Comparison of ENCODE assay signal across 22 mouse cellular contexts in genomic region chr11:83580699-83581232, GRCm38 (mm10). TPM values are rescaled to one million over a fixed set of nuclear protein-coding genes. Genes with fewer than 3 reads are reported as not detected.
"Had no signal": no experiment of that assay in that cellular context is flagged by ENCODE, and none has a peak within 500 bp of the region (broad histone marks: within the 10 kb centered on the region; RNA-seq: fewer than 3 reads in every experiment).

No protein-coding gene starts in this region.

- H3K4me3 ChIP-seq: kidney, embryonic 15.5 days; layer of hippocampus, adult 2 months; limb, embryonic 12.5 days; midbrain, embryonic 10.5 days had no signal

- DNase-seq: kidney, adult 18-20 months; kidney, postnatal 36 days; liver; lung, adult 2 months; lung, postnatal 4 days; midbrain, embryonic 14.5 days; right cerebral cortex, adult 18-20 months; right cerebral cortex, postnatal 25 days; thymus, postnatal 36 days had no signal

- H3K4me2 ChIP-seq: kidney, embryonic 15.5 days; limb, embryonic 12.5 days had no signal

- H3K36me3 ChIP-seq: kidney, embryonic 15.5 days; limb, embryonic 12.5 days; midbrain, embryonic 10.5 days had no signal

- H3K27me3 ChIP-seq: kidney, embryonic 15.5 days; limb, embryonic 12.5 days had no signal

RNA-seq across cellular contexts. Expression of gene Ccl5, which starts 50.4 kb away (rescaled TPM):
- total RNA-seq: layer of hippocampus, adult 2 months; layer of hippocampus, postnatal 10 days; left cerebral cortex, postnatal 36 days had no signal
- polyA plus RNA-seq: kidney, embryonic 15.5 days; limb, embryonic 12.5 days; midbrain, embryonic 10.5 days; neural tube, embryonic 14.5 days had no signal

RNA-seq across cellular contexts. Expression of gene Heatr9, which starts 58.8 kb away (rescaled TPM):
- total RNA-seq: layer of hippocampus, adult 2 months; layer of hippocampus, postnatal 10 days; left cerebral cortex, postnatal 36 days; megakaryocyte, adult 5-6 weeks had no signal
- polyA plus RNA-seq: kidney, embryonic 15.5 days; limb, embryonic 12.5 days; liver, embryonic 14.5 days; lung, postnatal 0 days; midbrain, embryonic 10.5 days; midbrain, embryonic 14.5 days; neural tube, embryonic 14.5 days; small intestine, adult 2 months; stomach, embryonic 16.5 days; thymus, postnatal 0 days had no signal
